Mouse (Mus musculus) liver, embryonic 14.5 days (tissue): ENCODE results near the gene Fads6. TPM values are rescaled to one million over a fixed set of nuclear protein-coding genes. Genes with fewer than 3 reads are reported as not detected.

ENCODE experiments used
- ATAC-seq: fragments of 200-750 bp; cut with Nextera tagmentation; 2 replicates; pipeline ENCODE4 v1.8.0; 2017; ENCODE audit warnings: moderate number of reproducible peaks, mild to moderate bottlenecking, moderate library complexity; ENCODE audit not compliant: insufficient read depth
- DNase-seq, 3 experiments: peaks; one replicate each; pipeline ENCODE4 v3.0.0-alpha.2; 2012 to 2013; ENCODE audit warnings: low read depth in 3 of 3, low spot score in 3 of 3
- H3K27ac ChIP-seq: fragments of 300-500 bp; sonication (generic); 2 replicates; pipeline ENCODE4 v1.5.1; 2014; ENCODE audit warnings: moderate library complexity, mild to moderate bottlenecking, control low read depth, inconsistent platforms
- H3K27me3 ChIP-seq: fragments of 300-500 bp; sonication (generic); 2 replicates; pipeline ENCODE4 v1.6.1; 2014; ENCODE audit warnings: mild to moderate bottlenecking, low read length, moderate library complexity; ENCODE audit not compliant: control insufficient read depth, insufficient read depth
- H3K36me3 ChIP-seq: fragments of 300-500 bp; sonication (generic); replicated peaks from 2 replicates; pipeline ENCODE4 v1.6.1; 2014; ENCODE audit warnings: low read depth; ENCODE audit not compliant: control insufficient read depth, insufficient read depth
- H3K4me1 ChIP-seq, 2 experiments: fragments of 200-500 bp in 1 of 2; fragments of 300-500 bp in 1 of 2; sonication (generic) in 1 of 2; replicated peaks; 2 replicates each; pipeline ENCODE4 v1.6.1; 2012 to 2014; ENCODE audit warnings: antibody characterized with exemption in 1 of 2, inconsistent platforms in 1 of 2, low read length in 1 of 2; ENCODE audit not compliant: control insufficient read depth in 2 of 2, insufficient read depth in 2 of 2
- H3K4me2 ChIP-seq: fragments of 300-500 bp; sonication (generic); 2 replicates; pipeline ENCODE4 v1.6.1; 2014; ENCODE audit warnings: low read depth, mild to moderate bottlenecking, control low read depth, moderate library complexity
- H3K4me3 ChIP-seq, 2 experiments: fragments of 200-500 bp in 1 of 2; fragments of 300-500 bp in 1 of 2; sonication (generic) in 1 of 2; 2 replicates each; pipeline ENCODE4 v1.5.1; 2012 to 2014; ENCODE audit warnings: low read depth in 2 of 2, low read length in 2 of 2, mild to moderate bottlenecking in 2 of 2, control low read depth in 1 of 2, inconsistent platforms in 1 of 2, moderate library complexity in 1 of 2; ENCODE audit not compliant: insufficient read depth in 1 of 2
- H3K9ac ChIP-seq: fragments of 300-500 bp; sonication (generic); replicated peaks from 2 replicates; pipeline ENCODE4 v1.6.1; 2014; ENCODE audit warnings: mild to moderate bottlenecking, control low read depth, moderate library complexity
- H3K9me3 ChIP-seq: fragments of 300-500 bp; sonication (generic); 2 replicates; pipeline ENCODE4 v1.6.1; 2016; ENCODE audit warnings: low read length, mixed read lengths; ENCODE audit not compliant: control insufficient read depth
- CTCF ChIP-seq: IDR thresholded peaks from 2 replicates; pipeline ENCODE4 v1.5.1; 2016; ENCODE audit warnings: antibody characterized with exemption, low read depth, control low read depth
- EP300 ChIP-seq: IDR thresholded peaks from 2 replicates; pipeline ENCODE4 v1.6.1; 2016; ENCODE audit warnings: antibody characterized with exemption, low read depth
- WGBS: fragments of 180-500 bp; shearing (Covaris S2); extraction: QIAGEN DNeasy Blood & Tissue Kit; methylation state at CpG from one replicate; pipeline ENCODE4 v1.1.7; 2014; ENCODE audit not compliant: insufficient replicate concordance; 5-methylcytosine and 5-hydroxymethylcytosine counted together
- polyA plus RNA-seq, 2 experiments: library from polyadenylated mRNA; depleted of rRNA in 1 of 2; stranded (reverse) in 1 of 2; unstranded in 1 of 2; fragments of >200 nt; fragmentation: Nextera tagmentation in 1 of 2; extraction: Ambion mirVana in 1 of 2; gene quantifications; 2 replicates each; pipeline versions ENCODE4 v1.2.1 to v1.2.3; 2012 to 2014

The Fads6 gene
- polyA plus RNA-seq, 2 experiments = 2.8 to 6.7 TPM

- peaks cover under 1% of the 10 kb centered on the region; the same call in 1 of the 2 replicates for H3K27me3 ChIP-seq
- WGBS = 47% methylated on average over 8 of the region's 8 CpGs
- H3K9ac ChIP-seq = no peak overlapping the region
- no peaks in the 10 kb centered on the region for H3K9me3 ChIP-seq
- H3K36me3 ChIP-seq = no peaks in the 10 kb centered on the region
- no peak overlapping the region for H3K4me2 ChIP-seq
- ATAC-seq = no peak
- no peak for DNase-seq
- H3K4me1 ChIP-seq = no peaks in the 10 kb centered on the region
- TF ChIP-seq CTCF (no peak), EP300 (no peak)
- H3K4me3 ChIP-seq = no peak overlapping the region
- H3K27ac ChIP-seq = no peak overlapping the region
Measured at GRCm38 (mm10) chr11:115303167-115303566, 5.7 kb upstream of the Fads6 start.

GRCm38 (mm10) chr11:115301351-115301750 lies 3.9 kb upstream of the Fads6 start:
- no peak for TF ChIP-seq EP300
- TF ChIP-seq CTCF = no peak
- Histone ChIP-seq H3K36me3 (no peaks in the 10 kb centered on the region), H3K4me2 (no peak overlapping the region), H3K27ac (no peak overlapping the region), H3K4me3 (no peak overlapping the region), H3K4me1 (no peaks in the 10 kb centered on the region), H3K9ac (no peak overlapping the region), H3K27me3 (peaks cover 16% of the 10 kb centered on the region), H3K9me3 (no peaks in the 10 kb centered on the region)
- ATAC-seq = no peak
- no peak for DNase-seq
- 63% methylated on average over 2 of the region's 2 CpGs for WGBS

GRCm38 (mm10) chr11:115300745-115301144 lies 3.3 kb upstream of the Fads6 start:
- Histone ChIP-seq H3K9me3 (no peaks in the 10 kb centered on the region), H3K36me3 (no peaks in the 10 kb centered on the region), H3K4me2 (no peak overlapping the region), H3K4me3 (no peak overlapping the region), H3K9ac (no peak overlapping the region), H3K27ac (no peak overlapping the region), H3K4me1 (no peaks in the 10 kb centered on the region), H3K27me3 (peaks cover 16% of the 10 kb centered on the region)
- 66% methylated on average over 4 of the region's 4 CpGs for WGBS
- DNase-seq = no peak
- TF ChIP-seq EP300 = no peak
- TF ChIP-seq CTCF = 0 out of 2 replicates have a peak, but pooled peaks have one; percentile 27
- ATAC-seq = no peak

GRCm38 (mm10) chr11:115298160-115298559 lies 697 bp upstream of the Fads6 start:
- Histone ChIP-seq H3K9ac (no peak overlapping the region), H3K27ac (no peak overlapping the region), H3K4me1 (no peaks in the 10 kb centered on the region), H3K36me3 (no peaks in the 10 kb centered on the region), H3K9me3 (no peaks in the 10 kb centered on the region), H3K4me2 (no peak overlapping the region), H3K4me3 (no peak overlapping the region), H3K27me3 (peaks cover 16% of the 10 kb centered on the region)
- ATAC-seq (no peak), DNase-seq (no peak)
- TF ChIP-seq EP300 (no peak), CTCF (no peak)
- WGBS = 50% methylated on average over 8 of the region's 8 CpGs

GRCm38 (mm10) chr11:115296471-115297210 lies 822 bp downstream of the Fads6 start:
- H3K27ac ChIP-seq = no peak overlapping the region
- ATAC-seq = no peak
- no peaks in the 10 kb centered on the region for H3K9me3 ChIP-seq
- H3K4me2 ChIP-seq = peak overlapping the region; percentile 45
- WGBS = 44% methylated on average over 21 of the region's 21 CpGs
- H3K27me3 ChIP-seq = peaks cover 16% of the 10 kb centered on the region
- 0 out of 4 replicates have a peak, but pooled peaks cover 0 to 2% of the 10 kb centered on the region in 2 experiments for H3K4me1 ChIP-seq
- peak overlapping the region; percentile 48 to 55 for H3K4me3 ChIP-seq
- DNase-seq = no peak
- TF ChIP-seq EP300 = no peak
- TF ChIP-seq CTCF = no peak
- no peaks in the 10 kb centered on the region for H3K36me3 ChIP-seq
- H3K9ac ChIP-seq = no peak overlapping the region
